Mouse (Mus musculus) kidney, postnatal 25 days (tissue): ENCODE data around the gene Arhgef28.
A peak's percentile ranks its signal among the peaks of the same experiment; 100 is the strongest.

Experiments used
- DNase-seq, 2 experiments: peaks; one replicate each; pipeline ENCODE4 v3.0.0; 2021; ENCODE audit warnings: mixed read lengths in 2 of 2

Arhgef28 gene

DNA sequence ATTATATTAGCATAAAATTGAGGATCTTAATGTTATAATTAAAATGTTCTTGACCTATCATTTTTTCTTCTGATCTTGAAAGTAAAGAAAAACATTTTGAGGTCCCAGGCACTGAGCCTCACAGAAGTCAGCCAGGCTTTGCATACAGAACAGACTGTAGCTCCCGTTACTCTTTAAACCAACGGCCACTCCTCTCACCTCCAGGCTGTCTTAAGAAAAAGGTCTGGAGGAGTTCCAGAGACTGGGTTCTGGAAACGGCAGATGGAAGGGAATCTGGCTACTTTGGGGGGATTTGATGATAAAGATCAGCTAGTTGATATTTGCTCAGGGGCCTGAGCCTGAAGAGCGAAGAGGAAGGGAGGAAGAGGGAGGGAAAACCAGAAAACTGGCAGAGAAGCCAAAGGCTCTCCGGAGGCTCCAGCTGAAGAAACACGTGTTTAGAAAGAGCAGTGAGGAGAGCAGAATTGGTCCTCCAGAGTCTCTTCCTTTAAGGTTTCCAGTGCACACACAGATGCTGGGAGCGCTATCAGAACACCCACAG lies 251.2 kb downstream of the Arhgef28 start:
- peak in 1 of 2 experiments; percentile 31 for DNase-seq

- no peak for DNase-seq
Measured at GRCm38 (mm10) chr13:97954051-97954450, 252.2 kb downstream of the Arhgef28 start.

GRCm38 (mm10) chr13:97953526-97953925 lies 252.7 kb downstream of the Arhgef28 start:
- no peak for DNase-seq

GRCm38 (mm10) chr13:97948856-97949255 lies 257.4 kb downstream of the Arhgef28 start:
- no peak for DNase-seq

DNA sequence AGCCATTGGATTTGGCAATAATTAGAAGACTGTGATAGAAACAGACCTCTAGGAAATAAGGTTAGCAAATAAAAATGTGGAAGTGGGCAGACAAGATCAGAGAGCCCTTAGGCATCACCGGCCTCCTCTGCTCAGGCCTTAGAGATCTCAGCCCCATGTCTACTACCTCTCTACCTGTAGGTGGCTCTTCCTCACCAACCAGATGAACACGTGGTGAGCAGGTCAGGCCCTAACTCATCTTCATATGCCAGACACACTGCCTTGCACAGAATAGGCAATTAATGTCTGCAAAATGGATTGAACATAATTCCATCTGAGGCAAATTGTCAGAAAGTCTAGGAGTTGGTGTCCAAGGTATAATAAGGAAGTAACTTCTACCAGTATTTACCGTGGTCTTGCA lies 258.6 kb downstream of the Arhgef28 start:
- no peak for DNase-seq

DNA sequence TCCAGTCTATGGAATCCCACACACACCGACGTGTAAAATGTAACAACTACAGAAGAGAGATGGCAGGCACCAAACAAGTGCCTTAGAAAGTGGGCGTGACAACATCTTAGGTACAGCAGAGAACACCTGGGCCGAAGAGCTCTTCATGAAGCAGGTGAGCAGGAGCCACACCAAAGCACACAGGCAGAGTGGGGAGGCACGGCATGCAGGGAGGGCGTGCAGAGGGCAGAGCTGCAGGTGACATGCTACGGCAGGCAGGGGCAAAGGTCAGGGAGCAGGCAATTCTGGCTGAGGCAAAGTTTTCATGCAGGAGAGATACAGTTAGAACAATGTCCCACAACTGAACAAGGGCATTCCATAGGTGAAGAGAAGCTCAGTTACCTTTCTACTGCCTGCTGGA lies 259.8 kb downstream of the Arhgef28 start:
- DNase-seq, result peak; percentile 33 to 63

GRCm38 (mm10) chr13:97941909-97942680 lies 264.1 kb downstream of the Arhgef28 start:
- no peak for DNase-seq

- DNase-seq, result no peak
Measured at GRCm38 (mm10) chr13:97941099-97941498, 265.1 kb downstream of the Arhgef28 start.

DNA sequence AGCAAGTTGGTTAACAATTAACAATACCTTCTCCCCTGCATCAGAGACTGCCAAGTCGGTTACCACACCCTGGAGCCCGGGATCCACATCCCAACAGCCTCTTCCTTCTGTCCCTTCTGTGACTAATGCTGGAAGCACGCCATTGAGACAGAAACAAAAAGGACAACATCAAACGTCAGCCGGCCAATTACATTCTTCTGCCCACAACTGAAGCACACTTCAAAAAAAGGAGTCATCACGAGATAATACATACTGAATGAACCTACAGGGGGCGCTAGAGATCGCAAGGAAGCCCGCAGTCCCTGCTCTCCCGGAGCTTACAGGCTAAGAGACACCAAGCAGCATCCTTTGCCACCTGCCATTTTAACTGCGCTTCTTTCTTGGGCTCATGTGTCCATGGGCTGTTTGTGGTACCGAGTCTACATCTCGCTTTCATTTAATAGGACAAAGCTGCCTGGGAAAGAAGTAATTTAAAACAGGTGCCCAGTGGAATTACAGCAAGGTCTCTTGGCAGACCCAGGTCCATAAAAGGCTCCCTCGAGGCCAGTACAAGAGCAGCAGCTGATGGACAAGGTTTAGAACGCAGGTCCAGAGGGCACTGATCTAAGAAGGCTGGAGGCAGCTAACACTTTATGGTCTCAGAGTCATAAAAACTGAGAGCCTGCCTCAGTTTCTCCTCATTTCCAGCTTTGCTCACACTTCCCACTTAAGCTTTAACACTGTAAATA lies 266.6 kb downstream of the Arhgef28 start:
- peak in 1 of 2 experiments; percentile 57 for DNase-seq

- peak; percentile 84 to 94 for DNase-seq
Measured at GRCm38 (mm10) chr13:97938596-97939297, 267.5 kb downstream of the Arhgef28 start.

- peak in 1 of 2 experiments; percentile 55 for DNase-seq
Measured at GRCm38 (mm10) chr13:97937919-97938318, 268.3 kb downstream of the Arhgef28 start.

- peak; percentile 26 to 58 for DNase-seq
Measured at GRCm38 (mm10) chr13:97928135-97928497, 278.1 kb downstream of the Arhgef28 start.

GRCm38 (mm10) chr13:97927376-97928134 lies 278.7 kb downstream of the Arhgef28 start:
- DNase-seq, result peak in 1 of 2 experiments; percentile 22

DNA sequence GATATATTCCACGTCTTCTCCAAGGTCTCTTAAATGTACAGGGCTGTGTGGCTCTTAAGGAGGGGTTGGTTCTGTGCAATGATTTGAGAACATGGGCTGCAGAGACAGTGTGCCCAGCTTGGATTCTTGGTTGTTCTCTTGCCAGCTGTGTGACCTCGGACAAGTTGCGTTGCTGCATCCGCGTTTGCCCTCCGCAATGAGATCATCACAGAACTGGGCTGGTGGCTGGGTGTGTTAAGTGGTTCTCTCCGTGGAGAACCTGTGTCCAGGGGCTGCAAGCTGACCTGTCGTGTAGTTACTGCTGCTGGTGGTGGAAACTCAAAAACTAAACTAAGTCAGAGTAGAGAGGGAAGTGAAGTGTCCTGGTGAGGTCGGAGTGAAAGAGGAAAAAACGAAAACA lies 279.9 kb downstream of the Arhgef28 start:
- DNase-seq, result no peak

DNA sequence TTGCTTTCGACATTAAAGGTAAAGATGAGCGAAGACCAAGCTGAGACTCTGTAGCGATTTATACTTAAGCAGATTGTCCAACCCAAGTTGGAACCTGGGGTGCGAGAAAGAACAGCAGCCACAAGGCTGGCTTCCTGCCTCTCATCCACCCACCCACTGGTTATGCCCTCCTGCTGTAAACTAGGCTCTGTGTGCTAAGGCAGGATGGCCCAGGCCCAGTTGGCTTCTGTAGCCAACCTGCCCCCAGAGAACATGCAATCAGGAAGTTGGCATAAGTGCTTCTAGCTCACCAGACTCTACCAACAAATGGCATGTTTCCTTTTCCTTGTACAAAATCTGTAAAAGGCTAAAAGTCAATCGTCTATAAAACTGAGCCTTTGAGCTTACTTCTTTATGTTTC lies 283.2 kb downstream of the Arhgef28 start:
- no peak for DNase-seq

GRCm38 (mm10) chr13:97919590-97919989 lies 286.6 kb downstream of the Arhgef28 start:
- no peak for DNase-seq

GRCm38 (mm10) chr13:97918117-97918900 lies 287.9 kb downstream of the Arhgef28 start:
- no peak for DNase-seq

- peak in 1 of 2 experiments; percentile 57 for DNase-seq
Measured at GRCm38 (mm10) chr13:97911013-97911412, 295.2 kb downstream of the Arhgef28 start.

DNA sequence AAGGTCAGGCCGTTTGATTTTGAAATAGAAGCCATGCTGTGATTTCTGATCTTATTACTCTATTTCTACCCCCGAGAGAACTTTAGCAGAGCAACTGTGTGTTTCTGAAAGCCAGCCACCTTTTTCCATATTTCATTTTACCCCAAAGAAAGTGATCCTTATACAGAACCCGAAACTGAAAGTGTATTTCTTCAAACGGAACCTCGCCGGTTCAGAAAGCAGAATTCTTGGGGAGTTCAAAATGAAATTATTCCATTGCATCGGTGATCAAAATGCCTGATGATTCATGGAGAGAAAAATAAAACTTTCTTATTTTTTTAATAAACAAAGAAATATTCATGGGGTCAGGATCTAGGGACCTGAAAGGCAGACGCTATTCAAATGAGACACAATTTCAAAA lies 303.4 kb downstream of the Arhgef28 start:
- DNase-seq, result no peak

DNA sequence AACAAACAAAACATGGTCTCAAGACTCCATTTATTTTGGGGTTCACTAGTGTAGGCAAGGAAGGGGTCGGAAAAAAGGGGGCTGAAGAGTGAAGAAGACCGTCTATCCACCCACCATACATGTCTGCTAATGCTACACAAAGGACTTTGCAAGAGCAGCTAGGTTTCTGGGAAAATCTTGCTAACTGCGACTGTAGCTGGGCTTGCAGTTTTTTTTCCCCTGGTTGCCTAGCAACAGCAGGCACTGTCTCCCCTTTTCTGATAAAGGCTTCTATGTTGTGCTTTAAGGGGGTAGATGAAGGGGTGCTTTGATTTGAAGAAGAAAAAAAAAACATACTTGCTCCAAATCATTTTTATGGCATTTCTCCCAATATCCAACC lies 305.9 kb downstream of the Arhgef28 start:
- no peak for DNase-seq

GRCm38 (mm10) chr13:97899604-97900379 lies 306.4 kb downstream of the Arhgef28 start:
- no peak for DNase-seq
